Mouse (Mus musculus) embryonic fibroblast, embryonic 13.5 days (primary cell): ENCODE measurements at regions not wholly inside any gene's neighbourhood (a gene's known extent, or its start where the extent isn't known, plus 50 kb on each side); places are given as distances from the start of the nearest gene placed in this dataset.

ENCODE experiments used
- CTCF ChIP-seq: IDR thresholded peaks from 2 replicates; pipeline ENCODE4 v1.5.1; 2011; ENCODE audit warnings: mild to moderate bottlenecking, control low read depth, low read length, moderate library complexity, borderline replicate concordance; ENCODE audit not compliant: insufficient read depth
- POLR2A ChIP-seq: IDR thresholded peaks from 2 replicates; pipeline ENCODE4 v1.6.1; 2011; ENCODE audit warnings: low read depth, mild to moderate bottlenecking, control low read depth, low read length, moderate library complexity

GRCm38 (mm10) chr12:15649226-15649625 is 167.5 kb downstream of the Trib2 start:
- TF ChIP-seq POLR2A (no peak), CTCF (no peak)
